Comparison of ENCODE assay signal across 8 mouse cellular contexts in the genomic region with DNA sequence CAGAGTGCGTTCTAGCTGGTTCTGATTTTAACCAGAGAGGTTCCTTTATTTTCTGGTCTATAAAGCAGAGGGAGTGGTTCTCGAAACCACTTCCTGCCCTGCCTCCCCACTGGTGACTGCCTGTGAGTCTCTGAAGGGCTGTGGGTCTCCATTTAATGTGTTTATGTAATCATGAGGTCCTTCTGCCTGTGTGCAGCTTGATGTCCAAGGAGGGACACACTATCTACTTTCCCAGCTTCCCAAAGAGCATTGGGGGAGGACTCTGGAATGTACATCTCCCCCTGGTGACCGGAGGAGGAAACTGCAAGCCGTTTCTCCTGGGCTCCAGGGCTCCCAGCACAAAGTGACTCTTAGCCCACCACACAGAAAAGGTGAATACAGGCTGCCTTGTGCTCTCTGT.
A peak's percentile ranks its signal among the peaks of the same experiment; 100 is the strongest.
DNase-seq lines count a peak whose midpoint lies in the region; ATAC-seq and TF ChIP-seq lines count a peak whose summit lies in the region.

No protein-coding gene starts in this region.

- H3K4me2 ChIP-seq in liver, embryonic 14.5 days (ENCODE audit: low read depth) = no peak overlapping the region

- no peaks in the 10 kb centered on the region for H3K9me3 ChIP-seq in liver, embryonic 14.5 days (ENCODE audit: control insufficient read depth, low read length)

- H3K27ac ChIP-seq in liver, embryonic 14.5 days = no peak overlapping the region

- TF ChIP-seq CTCF in liver, embryonic 14.5 days (IDR thresholded peaks at IDR 0.05; ENCODE audit: low read depth) = peak; percentile 82

- no peaks in the 10 kb centered on the region; a peak in 1 of 4 replicates for H3K4me1 ChIP-seq in liver, embryonic 14.5 days (replicated peaks; ENCODE audit: control insufficient read depth in 2 of 2, insufficient read depth in 2 of 2, low read length in 1 of 2)

- 17% methylated on average over 4 of the region's 4 CpGs for WGBS in liver, embryonic 14.5 days (ENCODE audit: insufficient replicate concordance)

- TF ChIP-seq EP300 in liver, embryonic 14.5 days (IDR thresholded peaks at IDR 0.05; ENCODE audit: low read depth) = no peak

- H3K27me3 ChIP-seq in liver, embryonic 14.5 days (ENCODE audit: control insufficient read depth, insufficient read depth, low read length) = no peaks in the 10 kb centered on the region

- H3K4me3 ChIP-seq in liver, embryonic 14.5 days (ENCODE audit: insufficient read depth in 1 of 2, low read depth in 2 of 2, low read length in 2 of 2) = no peak overlapping the region

- DNase-seq in right cerebral cortex, adult 2 months (ENCODE audit: low spot score in 2 of 2) = peak; percentile 19 to 43
- no peak for DNase-seq in right cerebral cortex, postnatal 10 days (ENCODE audit: low spot score in 2 of 2)
- DNase-seq in adrenal gland, postnatal 10 days = peak; percentile 80
- DNase-seq in embryo, embryonic 11.5 days (ENCODE audit: low read depth, low spot score) = peak; percentile 35
- peak; percentile 84 for DNase-seq in induced T-regulatory cell, adult 2 months (ENCODE audit: low read depth)
- no peak for DNase-seq in liver, embryonic 14.5 days (ENCODE audit: low read depth in 3 of 3, low spot score in 3 of 3)
- DNase-seq in retina, postnatal 7 days (ENCODE audit: low read depth, low spot score) = peak; percentile 35
- no peak for DNase-seq in yolk sac, embryonic 10.5 days (ENCODE audit: low spot score)

- no peak for ATAC-seq in liver, embryonic 14.5 days (ENCODE audit: insufficient read depth)

- H3K36me3 ChIP-seq in liver, embryonic 14.5 days (replicated peaks; ENCODE audit: control insufficient read depth, insufficient read depth, low read depth) = no peaks in the 10 kb centered on the region

- H3K9ac ChIP-seq in liver, embryonic 14.5 days (replicated peaks) = no peak overlapping the region

Comparison
In these comparisons a context has a peak if more than half of its experiments do, and no peak if none do; other contexts are left out.
1. DNase-seq: peak in right cerebral cortex, adult 2 months (2 of 2), adrenal gland, postnatal 10 days (single experiment), embryo, embryonic 11.5 days (single experiment), induced T-regulatory cell, adult 2 months (single experiment) and retina, postnatal 7 days (single experiment); none in right cerebral cortex, postnatal 10 days (0 of 2), liver, embryonic 14.5 days (0 of 3) and yolk sac, embryonic 10.5 days (single experiment).